Mouse (Mus musculus) spleen, adult 18-20 months (tissue): ENCODE data around the gene Far2.
"Not testable (repeated sequence)": the region's sequence is repeated elsewhere in the genome, so short reads cannot be mapped to it uniquely, and the experiment has no call there.

Experiments
- DNase-seq, 2 experiments: peaks; one replicate each; pipeline ENCODE4 v3.0.0; 2022; ENCODE audit warnings: mixed read lengths in 2 of 2

Far2 gene

DNA sequence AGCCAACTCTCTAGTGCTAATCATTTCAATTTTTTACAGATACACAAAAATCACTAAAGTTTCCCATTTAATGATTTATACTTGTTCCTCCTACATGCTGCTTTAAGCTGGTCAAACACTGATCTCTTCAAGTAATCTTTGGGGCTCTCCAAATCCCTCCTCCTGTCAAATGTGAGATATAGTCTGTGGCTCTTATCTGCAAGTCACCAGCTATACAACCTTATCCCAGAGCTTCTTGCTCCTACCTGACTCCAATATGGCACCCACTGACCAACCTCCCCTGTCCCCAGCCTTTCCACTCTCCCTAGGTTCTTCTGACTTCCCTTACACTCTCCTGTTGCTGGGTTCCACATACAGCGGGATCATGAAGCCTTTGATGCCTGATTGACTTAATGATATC, 70.6 kb downstream of the Far2 start:
- no peak for DNase-seq

DNA sequence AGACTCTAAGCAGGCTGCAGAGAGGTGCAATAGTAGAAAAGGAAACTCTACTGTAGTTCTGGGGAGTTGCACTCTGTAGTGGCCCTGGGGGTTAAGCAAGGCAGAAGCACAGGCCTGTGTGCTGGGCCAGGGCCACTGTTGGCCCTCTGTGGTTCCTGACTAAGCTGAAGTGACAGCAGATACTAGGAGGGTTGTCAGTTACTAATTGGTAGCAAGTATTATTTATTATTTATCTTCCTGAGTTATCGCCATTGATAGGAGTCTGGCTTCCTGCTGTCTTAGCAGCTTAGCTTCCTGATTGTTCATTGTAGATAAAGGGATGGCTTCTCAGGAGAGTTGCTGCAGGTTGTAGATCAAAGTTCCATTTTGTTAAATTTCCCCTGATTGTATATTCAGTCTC, 73.6 kb downstream of the Far2 start:
- no peak for DNase-seq

GRCm38 (mm10) chr6:148126851-148127250, 79.8 kb downstream of the Far2 start:
- DNase-seq = not testable (repeated sequence)

DNA sequence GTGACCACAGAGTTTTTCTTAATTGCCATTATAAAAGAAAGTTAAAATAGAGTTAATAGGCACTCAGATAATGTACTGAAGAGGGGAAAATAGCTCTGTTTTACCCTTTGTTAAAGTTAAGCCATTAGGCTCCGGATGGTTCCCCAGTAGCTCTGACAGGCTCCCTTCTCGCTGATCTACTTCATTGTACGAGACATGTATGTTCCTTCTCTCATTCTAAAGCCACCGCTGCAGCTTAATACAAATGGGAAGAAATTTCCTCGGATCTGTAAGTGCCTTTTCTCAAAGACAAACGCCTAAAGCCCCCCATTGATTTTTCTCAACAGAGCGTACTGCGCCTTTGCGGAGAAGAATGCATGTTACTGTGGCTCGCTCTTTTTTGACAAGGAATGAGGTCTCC, 85.3 kb downstream of the Far2 start:
- DNase-seq = no peak

DNA sequence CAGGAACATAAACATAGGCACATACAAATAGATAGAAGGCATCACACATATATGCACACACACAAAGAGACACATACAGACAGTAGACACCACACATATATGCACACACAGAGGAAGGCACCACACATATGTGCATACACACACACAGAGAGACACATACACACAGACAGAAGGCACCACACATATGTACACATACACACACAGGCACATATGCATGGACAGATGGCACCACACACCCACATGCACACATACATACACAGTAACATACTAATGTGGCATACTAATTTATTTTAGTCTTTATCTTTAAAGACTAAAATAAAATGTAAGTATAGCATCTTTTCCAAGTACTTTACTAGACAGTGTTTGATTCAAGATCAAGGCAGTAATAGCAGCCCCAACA, 86.5 kb downstream of the Far2 start:
- DNase-seq = no peak

- peak in 1 of 2 experiments; percentile 43 for DNase-seq
Observed at GRCm38 (mm10) chr6:148135769-148136382, 88.8 kb downstream of the Far2 start.

GRCm38 (mm10) chr6:148139288-148139995, 92.4 kb downstream of the Far2 start:
- no peak for DNase-seq

DNA sequence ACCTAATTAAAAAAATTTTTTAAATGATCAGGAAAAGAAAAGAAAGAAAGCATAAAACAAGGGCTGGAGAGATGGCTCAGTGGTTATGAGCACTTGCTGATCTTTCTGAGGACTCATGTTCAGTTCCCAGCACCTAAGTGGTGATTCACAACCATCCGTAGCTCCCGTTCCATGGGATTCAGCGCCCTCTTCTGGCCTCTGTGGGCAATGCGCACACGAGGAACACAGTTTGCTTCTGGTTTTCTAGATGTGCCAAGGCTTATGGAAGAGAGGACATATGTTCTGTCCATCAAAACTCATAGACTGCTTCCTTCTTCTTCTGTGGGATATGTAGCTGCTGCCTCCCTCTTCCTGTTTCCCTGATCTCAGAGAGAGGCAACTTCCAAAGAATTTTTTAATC, 94.8 kb downstream of the Far2 start:
- no peak for DNase-seq

DNA sequence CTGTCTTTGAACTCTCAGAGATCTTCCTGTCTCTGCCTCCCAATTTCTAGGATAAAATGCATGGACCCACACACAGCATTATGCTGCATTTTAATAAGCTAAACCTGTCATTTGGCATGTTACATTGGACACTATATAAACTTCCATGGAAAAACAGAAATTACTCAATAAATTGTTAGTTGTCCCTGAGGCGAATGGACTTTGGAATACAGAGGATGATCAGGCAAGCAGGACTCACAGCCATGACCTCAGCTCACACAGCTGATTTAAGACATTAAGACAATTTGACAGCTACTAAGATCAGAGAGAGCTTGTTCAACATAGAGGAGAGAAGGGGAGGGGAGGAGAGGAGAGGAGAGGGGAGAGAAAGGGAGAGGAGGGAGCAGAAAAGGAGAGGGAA, 95.4 kb downstream of the Far2 start:
- no peak for DNase-seq

- DNase-seq = not testable (repeated sequence)
Observed at GRCm38 (mm10) chr6:148152305-148152704, 105.2 kb downstream of the Far2 start.

- no peak for DNase-seq
Observed at GRCm38 (mm10) chr6:148172904-148173303, 125.8 kb downstream of the Far2 start.

GRCm38 (mm10) chr6:148185694-148186093, 138.6 kb downstream of the Far2 start:
- no peak for DNase-seq

GRCm38 (mm10) chr6:148193972-148194701, 147.1 kb downstream of the Far2 start:
- DNase-seq = no peak

- no peak for DNase-seq
Observed at GRCm38 (mm10) chr6:148199177-148199576, 152.1 kb downstream of the Far2 start.

- no peak for DNase-seq
Observed at GRCm38 (mm10) chr6:148199729-148200128, 152.7 kb downstream of the Far2 start.

GRCm38 (mm10) chr6:148205134-148205533, 158.1 kb downstream of the Far2 start:
- no peak for DNase-seq

GRCm38 (mm10) chr6:148207522-148207921, 160.5 kb downstream of the Far2 start:
- no peak for DNase-seq

DNA sequence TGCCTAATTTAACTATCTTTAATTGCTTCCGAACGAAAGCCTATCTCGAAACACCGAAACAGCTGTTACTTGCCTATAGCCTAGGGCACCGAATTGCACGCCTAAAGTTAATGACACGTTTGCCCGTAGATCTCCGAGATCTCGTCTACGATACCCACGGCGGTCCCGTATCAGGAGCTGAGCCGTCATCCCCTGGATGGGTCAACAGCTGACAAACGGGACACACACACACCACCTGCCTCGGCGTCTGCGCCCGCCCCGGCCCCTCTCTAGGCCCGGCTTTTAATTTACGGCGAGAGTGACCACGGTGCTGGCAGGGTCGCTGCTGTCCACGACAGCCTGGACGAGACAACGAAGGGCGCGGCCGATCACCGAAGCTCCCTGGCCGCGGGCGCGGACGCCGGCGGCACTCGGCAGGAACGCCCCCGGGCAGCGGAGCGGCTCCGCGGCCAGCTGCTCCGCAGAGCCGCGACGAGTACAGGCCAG, 164.4 kb downstream of the Far2 start:
- DNase-seq = no peak

- DNase-seq = peak; percentile 92 to 94
Observed at GRCm38 (mm10) chr6:148211897-148212680, 165.0 kb downstream of the Far2 start, which contains the start of gene Ergic2. Ergic2 (minus strand) TSS chr6:148212374.

DNA sequence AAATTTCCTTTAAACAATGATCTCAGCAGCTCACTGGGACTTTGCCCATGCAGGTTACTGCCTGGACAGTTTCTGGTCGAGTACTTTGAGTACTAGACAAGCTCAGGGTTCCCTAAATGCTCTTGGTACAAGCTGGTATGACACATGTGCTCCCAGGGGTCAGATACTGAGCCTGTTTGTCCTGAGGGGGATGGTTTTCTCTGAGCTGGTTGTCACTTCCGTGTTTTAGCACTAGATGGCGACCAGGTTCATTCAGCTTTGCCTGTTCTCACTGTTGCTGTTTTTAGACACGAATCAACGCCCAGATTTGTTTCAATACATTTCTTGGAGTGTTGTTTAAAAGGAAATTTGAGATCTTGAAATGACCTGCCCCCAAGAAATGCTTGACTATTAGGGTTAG, 167.7 kb downstream of the Far2 start:
- peak in 1 of 2 experiments; percentile 47 for DNase-seq

DNA sequence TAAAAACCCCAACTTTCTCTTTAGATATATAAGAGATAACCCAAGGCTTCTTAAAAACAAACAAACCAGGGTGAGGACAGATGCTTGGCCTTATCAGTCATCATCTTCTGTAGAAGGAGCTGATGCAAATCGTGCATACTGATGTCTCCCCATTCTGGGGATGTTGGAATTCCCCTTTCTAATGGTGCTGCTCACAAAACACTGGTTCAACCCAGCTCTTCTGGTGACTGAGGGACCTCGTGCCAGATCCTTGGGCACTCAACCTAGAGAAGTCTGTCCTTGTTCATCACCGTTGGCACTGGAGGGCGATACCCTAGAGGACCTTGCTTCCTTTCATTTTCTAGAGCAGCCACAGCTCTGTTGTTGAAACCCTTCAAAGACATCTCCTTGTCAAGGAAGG, 169.7 kb downstream of the Far2 start:
- no peak for DNase-seq

- no peak for DNase-seq
Observed at GRCm38 (mm10) chr6:148218235-148219076, 171.4 kb downstream of the Far2 start.
